Mouse (Mus musculus): Measurements from ENCODE around the gene Hoxc11. TPM values are rescaled to one million over a fixed set of nuclear protein-coding genes. Genes with fewer than 3 reads are reported as not detected.

Hoxc11 gene
- polyA plus RNA-seq, 1 experiment from 2014 or later = 1.8 TPM

GRCm38 (mm10) chr15:102992863-102993262 is 38.6 kb downstream of the Hoxc11 start:
- Histone ChIP-seq H3K27me3 (ENCODE audit: insufficient read depth, low read length) (0 out of 2 replicates have a peak, but pooled peaks cover 3% of the 10 kb centered on the region), H3K9ac (ENCODE audit: low read depth, low read length) (no peak overlapping the region; the same call in 1 of the 2 replicates), H3K4me2 (ENCODE audit: low read length) (peak overlapping the region; percentile 91), H3K4me3 (replicated peaks; ENCODE audit: low read depth, low read length) (peak overlapping the region; percentile 52), H3K9me3 (replicated peaks; ENCODE audit: low read length) (no peaks in the 10 kb centered on the region), H3K4me1 (replicated peaks; ENCODE audit: insufficient read depth, low read length) (peaks cover 10% of the 10 kb centered on the region; the same call in 1 of the 2 replicates), H3K36me3 (ENCODE audit: insufficient read depth, low read length) (no peaks in the 10 kb centered on the region), H3K27ac (0 out of 2 replicates have a peak overlapping the region, but pooled peaks have one; percentile 67)
- ATAC-seq (replicated peaks; ENCODE audit: low FRiP score, low read depth) (no peak), DNase-seq (ENCODE audit: low spot score) (peak; percentile 84)
- no peak for TF ChIP-seq CTCF (IDR thresholded peaks at IDR 0.05; ENCODE audit: low read depth)
- WGBS = 17% methylated on average over 3 of the region's 3 CpGs

GRCm38 (mm10) chr15:102996548-102996947 is 42.3 kb downstream of the Hoxc11 start:
- H3K36me3 ChIP-seq (ENCODE audit: insufficient read depth, low read length) = no peaks in the 10 kb centered on the region
- ATAC-seq (replicated peaks; ENCODE audit: low FRiP score, low read depth) = no peak
- peak overlapping the region; percentile 42; the same call in 1 of the 2 replicates for H3K9ac ChIP-seq (ENCODE audit: low read depth, low read length)
- H3K27ac ChIP-seq = peak overlapping the region; percentile 66
- H3K27me3 ChIP-seq (ENCODE audit: insufficient read depth, low read length) = 0 out of 2 replicates have a peak, but pooled peaks cover 8% of the 10 kb centered on the region
- TF ChIP-seq CTCF (IDR thresholded peaks at IDR 0.05; ENCODE audit: low read depth) = no peak
- peak overlapping the region; percentile 80 for H3K4me2 ChIP-seq (ENCODE audit: low read length)
- 10% methylated on average over 9 of the region's 9 CpGs for WGBS
- peaks cover 16% of the 10 kb centered on the region; the same call in 1 of the 2 replicates for H3K4me1 ChIP-seq (replicated peaks; ENCODE audit: insufficient read depth, low read length)
- no peak for DNase-seq (ENCODE audit: low spot score)
- H3K9me3 ChIP-seq (replicated peaks; ENCODE audit: low read length) = no peaks in the 10 kb centered on the region
- H3K4me3 ChIP-seq (replicated peaks; ENCODE audit: low read depth, low read length) = 0 out of 2 replicates have a peak overlapping the region, but pooled peaks have one; percentile 2

- H3K4me2 ChIP-seq (ENCODE audit: low read length) = peak overlapping the region; percentile 80
- TF ChIP-seq CTCF (IDR thresholded peaks at IDR 0.05; ENCODE audit: low read depth) = no peak
These were observed 43.2 kb downstream of the Hoxc11 start for GRCm38 (mm10) chr15:102997431-102997830.

GRCm38 (mm10) chr15:102997939-102998355 is 43.7 kb downstream of the Hoxc11 start, which contains the start of gene Hoxc6:
Gene Hoxc6 (plus strand): TSS chr15:102998257.
- TF ChIP-seq CTCF (IDR thresholded peaks at IDR 0.05; ENCODE audit: low read depth) = no peak
- H3K4me3 ChIP-seq (replicated peaks; ENCODE audit: low read depth, low read length) = peak within 1 kb of the TSS; percentile 45
- 1% methylated on average over 19 of the region's 19 CpGs for WGBS
- H3K27ac ChIP-seq = peak within 1 kb of the TSS; percentile 92
- H3K27me3 ChIP-seq (ENCODE audit: insufficient read depth, low read length) = 0 out of 2 replicates have a peak, but pooled peaks cover 8% of the 10 kb centered on the region
- ATAC-seq (replicated peaks; ENCODE audit: low FRiP score, low read depth) (peak; percentile 22), DNase-seq (ENCODE audit: low spot score) (peak; percentile 97)
- H3K9me3 ChIP-seq (replicated peaks; ENCODE audit: low read length) = no peaks in the 10 kb centered on the region
- H3K4me2 ChIP-seq (ENCODE audit: low read length) = peak within 1 kb of the TSS; percentile 80
- H3K36me3 ChIP-seq (ENCODE audit: insufficient read depth, low read length) = no peaks in the 10 kb centered on the region
- H3K4me1 ChIP-seq (replicated peaks; ENCODE audit: insufficient read depth, low read length) = peaks cover 26% of the 10 kb centered on the region; the same call in 1 of the 2 replicates
- H3K9ac ChIP-seq (ENCODE audit: low read depth, low read length) = peak within 1 kb of the TSS; percentile 83

More at GRCm38 (mm10) chr15:102997431-102997830, 43.2 kb downstream of the Hoxc11 start:
- DNase-seq (ENCODE audit: low spot score) = no peak
- Histone ChIP-seq H3K9me3 (replicated peaks; ENCODE audit: low read length) (no peaks in the 10 kb centered on the region), H3K4me1 (replicated peaks; ENCODE audit: insufficient read depth, low read length) (peaks cover 20% of the 10 kb centered on the region; the same call in 1 of the 2 replicates), H3K4me3 (replicated peaks; ENCODE audit: low read depth, low read length) (peak overlapping the region; percentile 45), H3K36me3 (ENCODE audit: insufficient read depth, low read length) (no peaks in the 10 kb centered on the region), H3K27me3 (ENCODE audit: insufficient read depth, low read length) (0 out of 2 replicates have a peak, but pooled peaks cover 8% of the 10 kb centered on the region), H3K27ac (peak overlapping the region; percentile 92), H3K9ac (ENCODE audit: low read depth, low read length) (peak overlapping the region; percentile 35)
- WGBS = 9% methylated on average over 3 of the region's 3 CpGs
- no peak for ATAC-seq (replicated peaks; ENCODE audit: low FRiP score, low read depth)

- under 1% methylated on average over 19 of the region's 19 CpGs for WGBS
- Histone ChIP-seq H3K4me3 (replicated peaks; ENCODE audit: low read depth, low read length) (peak overlapping the region; percentile 45), H3K9me3 (replicated peaks; ENCODE audit: low read length) (no peaks in the 10 kb centered on the region), H3K27me3 (ENCODE audit: insufficient read depth, low read length) (0 out of 2 replicates have a peak, but pooled peaks cover 8% of the 10 kb centered on the region), H3K9ac (ENCODE audit: low read depth, low read length) (peak overlapping the region; percentile 83), H3K4me2 (ENCODE audit: low read length) (peak overlapping the region; percentile 80), H3K27ac (peak overlapping the region; percentile 92), H3K4me1 (replicated peaks; ENCODE audit: insufficient read depth, low read length) (peaks cover 30% of the 10 kb centered on the region; the same call in 1 of the 2 replicates), H3K36me3 (ENCODE audit: insufficient read depth, low read length) (no peaks in the 10 kb centered on the region)
- ATAC-seq (replicated peaks; ENCODE audit: low FRiP score, low read depth) = peak; percentile 45
- peak; percentile 81 for DNase-seq (ENCODE audit: low spot score)
- TF ChIP-seq CTCF (IDR thresholded peaks at IDR 0.05; ENCODE audit: low read depth) = no peak
These were observed 44.5 kb downstream of the Hoxc11 start for GRCm38 (mm10) chr15:102998608-102999182.

GRCm38 (mm10) chr15:102999183-102999831 is 45.1 kb downstream of the Hoxc11 start:
- no peaks in the 10 kb centered on the region for H3K9me3 ChIP-seq (replicated peaks; ENCODE audit: low read length)
- peak overlapping the region; percentile 80 for H3K4me2 ChIP-seq (ENCODE audit: low read length)
- peak overlapping the region; percentile 92 for H3K27ac ChIP-seq
- no peak for TF ChIP-seq CTCF (IDR thresholded peaks at IDR 0.05; ENCODE audit: low read depth)
- WGBS = under 1% methylated on average over 33 of the region's 33 CpGs
- peak overlapping the region; percentile 83 for H3K9ac ChIP-seq (ENCODE audit: low read depth, low read length)
- H3K4me3 ChIP-seq (replicated peaks; ENCODE audit: low read depth, low read length) = peak overlapping the region; percentile 45
- DNase-seq (ENCODE audit: low spot score) (peak; percentile 96), ATAC-seq (replicated peaks; ENCODE audit: low FRiP score, low read depth) (peak; percentile 81)
- no peaks in the 10 kb centered on the region for H3K36me3 ChIP-seq (ENCODE audit: insufficient read depth, low read length)
- H3K4me1 ChIP-seq (replicated peaks; ENCODE audit: insufficient read depth, low read length) = peaks cover 30% of the 10 kb centered on the region
- H3K27me3 ChIP-seq (ENCODE audit: insufficient read depth, low read length) = 0 out of 2 replicates have a peak, but pooled peaks cover 8% of the 10 kb centered on the region

Measured in kidney, postnatal 0 days (tissue).